Mouse (Mus musculus) midbrain, embryonic 11.5 days (tissue): ENCODE measurements around the gene Tiam2. TPM values are rescaled to one million over a fixed set of nuclear protein-coding genes. Genes with fewer than 3 reads are reported as not detected.
A peak's percentile ranks its signal among the peaks of the same experiment; 100 is the strongest.

Experiments used
- ATAC-seq: fragments of 200-750 bp; cut with Nextera tagmentation; 2 replicates; pipeline ENCODE4 v1.8.0; 2017; ENCODE audit warnings: moderate TSS enrichment, moderate library complexity; ENCODE audit not compliant: low FRiP score
- DNase-seq: peaks from one replicate; pipeline ENCODE4 v3.0.0; 2015; ENCODE audit warnings: low spot score; ENCODE audit errors: missing footprints
- H3K27ac ChIP-seq: fragments of 300-500 bp; sonication (generic); 2 replicates; pipeline ENCODE4 v1.5.1; 2014; ENCODE audit warnings: low read depth, low read length
- H3K27me3 ChIP-seq: fragments of 300-500 bp; sonication (generic); 2 replicates; pipeline ENCODE4 v1.6.1; 2014; ENCODE audit warnings: mild to moderate bottlenecking, low read length, moderate library complexity, mixed read lengths; ENCODE audit not compliant: control insufficient read depth, insufficient read depth
- H3K36me3 ChIP-seq: fragments of 300-500 bp; sonication (generic); 2 replicates; pipeline ENCODE4 v1.6.1; 2014; ENCODE audit warnings: mild to moderate bottlenecking, low read length, moderate library complexity, mixed read lengths; ENCODE audit not compliant: control insufficient read depth, insufficient read depth
- H3K4me1 ChIP-seq: fragments of 300-500 bp; sonication (generic); 2 replicates; pipeline ENCODE4 v1.6.1; 2014; ENCODE audit warnings: low read length; ENCODE audit not compliant: control insufficient read depth, insufficient read depth
- H3K4me2 ChIP-seq: fragments of 300-500 bp; sonication (generic); 2 replicates; pipeline ENCODE4 v1.6.1; 2014; ENCODE audit warnings: mild to moderate bottlenecking, moderate library complexity
- H3K4me3 ChIP-seq: fragments of 300-500 bp; sonication (generic); 2 replicates; pipeline ENCODE4 v1.5.1; 2014; ENCODE audit warnings: low read depth, low read length
- H3K9ac ChIP-seq: fragments of 300-500 bp; sonication (generic); 2 replicates; pipeline ENCODE4 v1.6.1; 2014; ENCODE audit warnings: low read length
- H3K9me3 ChIP-seq: fragments of 300-500 bp; sonication (generic); 2 replicates; pipeline ENCODE4 v1.6.1; 2016; ENCODE audit warnings: low read length; ENCODE audit not compliant: control insufficient read depth
- WGBS: fragments of 180-500 bp; shearing (Covaris S2); extraction: QIAGEN DNeasy Blood & Tissue Kit; methylation state at CpG from one replicate; pipeline ENCODE4 v1.1.7; 2014; 5-methylcytosine and 5-hydroxymethylcytosine counted together
- polyA plus RNA-seq: library from polyadenylated mRNA; unstranded; fragments of >200 nt; fragmentation: Nextera tagmentation; extraction: Ambion mirVana; gene quantifications from 2 replicates; pipeline ENCODE4 v1.2.1, GENCODE M21; 2014

The Tiam2 gene
- polyA plus RNA-seq, result 2.5 and 3.0 TPM in 2 replicates

DNA sequence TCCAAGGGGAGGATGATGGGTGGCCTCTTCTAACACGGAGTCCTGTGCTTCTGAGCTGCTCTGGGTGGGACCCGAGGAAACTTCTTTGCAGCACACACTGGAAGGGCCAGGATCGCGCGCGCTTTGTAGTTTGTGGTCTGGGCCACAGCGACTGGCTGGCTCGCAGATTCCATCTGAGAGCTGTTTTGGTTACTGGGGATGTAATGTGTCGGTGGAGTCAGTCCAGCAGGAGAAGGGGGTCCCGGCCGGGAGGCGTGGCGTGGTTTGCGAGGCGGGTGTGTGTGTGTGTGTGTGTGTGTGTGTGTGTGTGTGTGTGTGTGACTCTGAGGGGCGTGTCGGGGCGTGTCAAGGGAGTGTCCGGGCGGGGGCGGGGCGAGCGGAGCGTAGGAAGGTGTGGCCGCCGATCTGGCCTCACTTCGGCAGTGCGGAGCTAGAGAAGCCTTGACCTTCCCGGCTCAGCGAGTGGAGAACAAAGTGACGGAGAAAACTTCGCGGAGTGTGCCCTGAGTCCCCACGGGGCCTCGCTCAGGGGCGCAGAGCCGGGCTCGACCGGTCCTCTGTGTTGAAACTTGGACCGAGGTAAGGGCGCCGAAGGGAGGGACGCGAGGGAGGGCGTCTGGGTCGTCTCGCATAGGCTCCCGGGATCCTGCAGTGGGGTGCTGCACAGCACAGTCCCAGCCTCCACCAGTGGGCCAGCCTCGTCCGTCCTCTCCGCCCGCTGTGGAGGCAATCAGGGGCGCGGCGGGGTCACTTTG lies at the start of gene Tiam2:
Gene Tiam2, plus strand, starts transcription at position 426 of the 755 bp plus-strand sequence.
- Histone ChIP-seq H3K4me1 (peaks cover 5% of the 10 kb centered on the region), H3K4me2 (peak within 1 kb of the TSS; percentile 91), H3K9ac (peak within 1 kb of the TSS; percentile 42), H3K27ac (no peak within 1 kb of the TSS), H3K36me3 (no peaks in the 10 kb centered on the region), H3K4me3 (peak within 1 kb of the TSS; percentile 48), H3K27me3 (peaks cover 28% of the 10 kb centered on the region), H3K9me3 (no peaks in the 10 kb centered on the region)
- WGBS, result under 1% methylated on average over 51 of the region's 55 CpGs
- DNase-seq (peak; percentile 94), ATAC-seq (peak; percentile 91)

DNA sequence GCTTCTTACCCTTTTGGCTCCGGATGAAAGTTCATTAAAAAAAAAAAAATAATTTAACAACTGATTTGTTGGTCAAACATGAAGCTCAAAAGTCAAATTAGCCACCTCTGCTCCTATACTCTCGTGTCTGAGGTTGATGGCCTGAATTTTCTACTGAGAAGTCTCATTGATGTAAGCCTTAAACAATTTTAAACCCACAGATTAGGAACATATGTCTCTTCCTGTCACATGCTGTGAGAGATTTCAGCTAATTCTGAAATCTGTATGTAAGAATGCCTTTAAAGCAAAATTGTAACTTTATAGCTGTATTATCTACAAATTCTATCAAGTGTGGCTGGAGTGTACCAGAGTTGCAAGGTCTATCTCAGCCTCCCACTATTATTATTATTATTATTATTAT lies 46.1 kb upstream of the Tiam2 start:
- peaks cover 9% of the 10 kb centered on the region for H3K4me1 ChIP-seq
- no peaks in the 10 kb centered on the region for H3K27me3 ChIP-seq
- H3K36me3 ChIP-seq, result no peaks in the 10 kb centered on the region
- H3K9me3 ChIP-seq, result no peaks in the 10 kb centered on the region
- WGBS, result 75% methylated on average over 2 of the region's 2 CpGs
- H3K4me3 ChIP-seq, result no peak overlapping the region
- no peak overlapping the region for H3K27ac ChIP-seq
- no peak for ATAC-seq
- no peak overlapping the region for H3K9ac ChIP-seq
- no peak overlapping the region for H3K4me2 ChIP-seq
- peak; percentile 39 for DNase-seq

DNA sequence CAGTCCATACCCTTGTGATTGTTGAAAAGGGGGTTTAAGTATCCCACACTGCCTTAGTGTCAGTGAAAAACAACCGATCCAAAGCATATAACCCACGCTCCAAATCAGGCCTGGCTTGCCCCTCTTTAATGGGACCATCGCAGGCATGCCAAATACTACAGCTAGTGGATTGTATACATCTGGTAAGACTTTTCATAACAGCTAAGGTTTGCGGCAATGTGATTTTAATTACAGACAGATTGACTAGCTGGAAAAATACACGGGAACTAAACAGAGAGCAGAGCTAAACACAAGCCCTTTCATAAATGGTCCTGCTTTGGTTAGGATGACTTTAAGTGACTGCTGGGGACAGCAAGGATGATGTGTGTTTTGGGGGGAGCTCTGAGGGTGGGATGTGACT lies 44.4 kb upstream of the Tiam2 start:
- Histone ChIP-seq H3K27me3 (no peaks in the 10 kb centered on the region), H3K4me2 (no peak overlapping the region), H3K4me1 (peaks cover 8% of the 10 kb centered on the region; the same call in 1 of the 2 replicates), H3K36me3 (no peaks in the 10 kb centered on the region), H3K4me3 (no peak overlapping the region), H3K9me3 (no peaks in the 10 kb centered on the region), H3K9ac (no peak overlapping the region), H3K27ac (no peak overlapping the region)
- DNase-seq (peak; percentile 56), ATAC-seq (no peak)
- 88% methylated on average over 5 of the region's 5 CpGs for WGBS

DNA sequence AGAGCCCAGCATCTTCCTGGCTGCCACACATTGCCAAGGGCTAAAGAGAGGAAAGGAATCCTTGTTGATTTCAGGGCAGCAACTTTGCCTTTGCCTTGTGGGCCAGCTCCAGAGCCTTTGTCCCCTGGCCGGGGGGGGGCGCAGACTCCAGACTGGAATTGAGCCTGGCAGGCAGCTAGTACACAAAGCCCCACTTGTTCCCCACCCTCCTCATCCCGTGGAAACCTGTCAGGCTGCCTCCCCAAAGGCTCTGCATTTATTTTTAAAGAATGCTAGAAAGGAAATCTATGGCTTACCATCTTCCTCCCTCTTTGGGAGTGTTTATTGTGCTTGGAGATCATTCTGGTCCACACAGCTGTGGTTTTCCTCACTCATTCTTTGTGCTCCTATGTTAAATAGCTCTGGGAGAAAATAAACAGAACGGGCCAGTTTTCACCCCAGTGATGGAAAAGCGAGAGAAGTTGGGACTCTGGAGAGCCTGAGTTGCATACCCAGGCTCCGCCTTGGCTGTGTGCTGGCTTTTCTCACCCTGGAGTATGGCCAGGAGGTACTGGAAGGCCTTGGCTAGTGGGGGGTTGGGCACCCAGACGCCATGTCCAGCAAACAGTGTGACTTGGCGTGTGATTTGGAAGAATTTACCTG lies 41.2 kb upstream of the Tiam2 start:
- DNase-seq, result peak; percentile 83
- Histone ChIP-seq H3K27ac (0 out of 2 replicates have a peak overlapping the region, but pooled peaks have one; percentile 20), H3K9ac (no peak overlapping the region), H3K4me3 (no peak overlapping the region), H3K4me1 (peaks cover 8% of the 10 kb centered on the region; the same call in 1 of the 2 replicates), H3K36me3 (no peaks in the 10 kb centered on the region), H3K27me3 (no peaks in the 10 kb centered on the region), H3K4me2 (no peak overlapping the region), H3K9me3 (no peaks in the 10 kb centered on the region)
- peak; percentile 40; the same call in 1 of the 2 replicates for ATAC-seq
- WGBS, result 53% methylated on average over 8 of the region's 8 CpGs

- ATAC-seq (no peak), DNase-seq (peak; percentile 75)
- Histone ChIP-seq H3K36me3 (no peaks in the 10 kb centered on the region), H3K27me3 (no peaks in the 10 kb centered on the region), H3K9ac (no peak overlapping the region), H3K9me3 (no peaks in the 10 kb centered on the region), H3K4me1 (peaks cover 8% of the 10 kb centered on the region; the same call in 1 of the 2 replicates), H3K27ac (no peak overlapping the region), H3K4me2 (no peak overlapping the region), H3K4me3 (no peak overlapping the region)
- 75% methylated on average over 8 of the region's 8 CpGs for WGBS
Observed at GRCm38 (mm10) chr17:3286123-3286825, 40.1 kb upstream of the Tiam2 start.

- ATAC-seq (peak; percentile 24; the same call in 1 of the 2 replicates), DNase-seq (peak; percentile 90)
- Histone ChIP-seq H3K4me2 (no peak overlapping the region), H3K27ac (no peak overlapping the region), H3K27me3 (no peaks in the 10 kb centered on the region), H3K4me3 (no peak overlapping the region), H3K36me3 (0 out of 2 replicates have a peak, but pooled peaks cover 2% of the 10 kb centered on the region), H3K9me3 (no peaks in the 10 kb centered on the region), H3K4me1 (peaks cover 8% of the 10 kb centered on the region; the same call in 1 of the 2 replicates), H3K9ac (no peak overlapping the region)
- 28% methylated on average over 6 of the region's 6 CpGs for WGBS
Observed at GRCm38 (mm10) chr17:3288341-3288740, 38.0 kb upstream of the Tiam2 start.

DNA sequence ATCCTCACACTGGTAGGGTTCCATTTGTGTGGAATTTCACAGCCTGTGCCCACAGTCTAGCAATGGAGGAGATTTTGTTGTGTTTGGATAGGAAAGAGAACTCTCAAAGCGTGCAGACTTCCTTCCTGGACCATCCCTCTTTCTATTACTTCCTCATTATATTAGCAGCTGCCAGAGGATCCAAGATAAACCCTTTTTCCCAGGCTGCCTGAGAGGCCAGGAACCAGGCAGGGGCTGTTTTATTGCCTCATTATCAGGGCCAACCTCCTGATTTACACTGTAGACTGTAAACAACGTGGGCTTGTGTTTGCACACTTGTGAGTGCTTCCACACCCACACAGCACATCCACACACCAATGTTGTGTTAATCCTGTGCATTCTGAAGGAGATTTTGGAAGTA lies 31.3 kb upstream of the Tiam2 start:
- ATAC-seq, result no peak
- 77% methylated on average over 2 of the region's 2 CpGs for WGBS
- H3K36me3 ChIP-seq, result 0 out of 2 replicates have a peak, but pooled peaks cover 4% of the 10 kb centered on the region

GRCm38 (mm10) chr17:3299487-3299886 lies 26.9 kb upstream of the Tiam2 start:
- Histone ChIP-seq H3K9ac (no peak overlapping the region), H3K9me3 (no peaks in the 10 kb centered on the region), H3K4me1 (no peaks in the 10 kb centered on the region), H3K27ac (no peak overlapping the region), H3K36me3 (0 out of 2 replicates have a peak, but pooled peaks cover 2% of the 10 kb centered on the region), H3K27me3 (no peaks in the 10 kb centered on the region), H3K4me2 (no peak overlapping the region), H3K4me3 (no peak overlapping the region)
- DNase-seq (no peak), ATAC-seq (no peak)
- 83% methylated on average over 6 of the region's 6 CpGs for WGBS

More for the DNA sequence above, 31.3 kb upstream of the Tiam2 start:
- H3K4me1 ChIP-seq, result no peaks in the 10 kb centered on the region; the same call in 1 of the 2 replicates
- no peak overlapping the region for H3K27ac ChIP-seq
- H3K4me2 ChIP-seq, result no peak overlapping the region
- H3K27me3 ChIP-seq, result no peaks in the 10 kb centered on the region
- H3K9ac ChIP-seq, result no peak overlapping the region
- peak; percentile 28 for DNase-seq
- no peaks in the 10 kb centered on the region for H3K9me3 ChIP-seq
- H3K4me3 ChIP-seq, result no peak overlapping the region
